Mouse (Mus musculus): Measurements from ENCODE around the gene Eml6. TPM values are rescaled to one million over a fixed set of nuclear protein-coding genes. Genes with fewer than 3 reads are reported as not detected.

Eml6 gene
- polyA plus RNA-seq, 2 experiments: 0.09 to 0.55 TPM

- H3K9me3 ChIP-seq (ENCODE audit: control insufficient read depth, low read length): no peaks in the 10 kb centered on the region
- H3K27me3 ChIP-seq (ENCODE audit: control insufficient read depth, insufficient read depth, low read length): no peaks in the 10 kb centered on the region
- TF ChIP-seq EP300 (IDR thresholded peaks at IDR 0.05; ENCODE audit: low read depth): no peak
- no peak for TF ChIP-seq CTCF (IDR thresholded peaks at IDR 0.05; ENCODE audit: low read depth)
- peaks cover 24 to 26% of the 10 kb centered on the region in 2 experiments for H3K4me1 ChIP-seq (replicated peaks; ENCODE audit: control insufficient read depth in 2 of 2, insufficient read depth in 2 of 2, low read length in 1 of 2)
- no peaks in the 10 kb centered on the region for H3K36me3 ChIP-seq (replicated peaks; ENCODE audit: control insufficient read depth, insufficient read depth, low read depth)
- peak overlapping the region; percentile 99 for H3K27ac ChIP-seq
- no peak overlapping the region for H3K4me3 ChIP-seq (ENCODE audit: insufficient read depth in 1 of 2, low read depth in 2 of 2, low read length in 2 of 2)
- H3K4me2 ChIP-seq (ENCODE audit: low read depth): peak overlapping the region; percentile 54
- DNase-seq (ENCODE audit: low read depth in 3 of 3, low spot score in 3 of 3) (no peak), ATAC-seq (ENCODE audit: insufficient read depth) (peak; percentile 57)
- H3K9ac ChIP-seq (replicated peaks): peak overlapping the region; percentile 61
Measured at GRCm38 (mm10) chr11:29815670-29816069, 210.2 kb downstream of the Eml6 start.

GRCm38 (mm10) chr11:29815261-29815660 lies 210.6 kb downstream of the Eml6 start:
- DNase-seq (ENCODE audit: low read depth in 3 of 3, low spot score in 3 of 3): peak; percentile 91 to 93 (median 91)
- TF ChIP-seq CTCF (IDR thresholded peaks at IDR 0.05; ENCODE audit: low read depth): 0 out of 2 replicates have a peak, but pooled peaks have one; percentile 11
- peak; percentile 98 for TF ChIP-seq EP300 (IDR thresholded peaks at IDR 0.05; ENCODE audit: low read depth)
- H3K4me3 ChIP-seq (ENCODE audit: insufficient read depth in 1 of 2, low read depth in 2 of 2, low read length in 2 of 2): no peak overlapping the region

GRCm38 (mm10) chr11:29813267-29813666 lies 212.6 kb downstream of the Eml6 start:
- H3K4me1 ChIP-seq (replicated peaks; ENCODE audit: control insufficient read depth in 2 of 2, insufficient read depth in 2 of 2, low read length in 1 of 2): peaks cover 28 to 39% of the 10 kb centered on the region in 2 experiments
- H3K27ac ChIP-seq: no peak overlapping the region; the same call in 1 of the 2 replicates
- no peaks in the 10 kb centered on the region for H3K9me3 ChIP-seq (ENCODE audit: control insufficient read depth, low read length)
- no peak overlapping the region for H3K4me3 ChIP-seq (ENCODE audit: insufficient read depth in 1 of 2, low read depth in 2 of 2, low read length in 2 of 2)
- DNase-seq (ENCODE audit: low read depth in 3 of 3, low spot score in 3 of 3) (no peak), ATAC-seq (ENCODE audit: insufficient read depth) (no peak)
- no peak overlapping the region for H3K9ac ChIP-seq (replicated peaks)
- WGBS (ENCODE audit: insufficient replicate concordance): 60% methylated on average over 1 of the region's 1 CpGs
- H3K27me3 ChIP-seq (ENCODE audit: control insufficient read depth, insufficient read depth, low read length): no peaks in the 10 kb centered on the region
- no peaks in the 10 kb centered on the region for H3K36me3 ChIP-seq (replicated peaks; ENCODE audit: control insufficient read depth, insufficient read depth, low read depth)
- no peak for TF ChIP-seq EP300 (IDR thresholded peaks at IDR 0.05; ENCODE audit: low read depth)
- TF ChIP-seq CTCF (IDR thresholded peaks at IDR 0.05; ENCODE audit: low read depth): no peak
- no peak overlapping the region for H3K4me2 ChIP-seq (ENCODE audit: low read depth)

More at GRCm38 (mm10) chr11:29815261-29815660, 210.6 kb downstream of the Eml6 start:
- peak overlapping the region; percentile 54 for H3K4me2 ChIP-seq (ENCODE audit: low read depth)
- peaks cover 24 to 27% of the 10 kb centered on the region in 2 experiments for H3K4me1 ChIP-seq (replicated peaks; ENCODE audit: control insufficient read depth in 2 of 2, insufficient read depth in 2 of 2, low read length in 1 of 2)
- H3K9ac ChIP-seq (replicated peaks): peak overlapping the region; percentile 61
- peak; percentile 99 for ATAC-seq (ENCODE audit: insufficient read depth)
- H3K27me3 ChIP-seq (ENCODE audit: control insufficient read depth, insufficient read depth, low read length): no peaks in the 10 kb centered on the region
- H3K27ac ChIP-seq: peak overlapping the region; percentile 99
- H3K9me3 ChIP-seq (ENCODE audit: control insufficient read depth, low read length): no peaks in the 10 kb centered on the region
- H3K36me3 ChIP-seq (replicated peaks; ENCODE audit: control insufficient read depth, insufficient read depth, low read depth): no peaks in the 10 kb centered on the region
- 10% methylated on average over 3 of the region's 3 CpGs for WGBS (ENCODE audit: insufficient replicate concordance)

GRCm38 (mm10) chr11:29812475-29812874 lies 213.4 kb downstream of the Eml6 start:
- Histone ChIP-seq H3K9ac (replicated peaks) (no peak overlapping the region), H3K27ac (no peak overlapping the region), H3K4me1 (replicated peaks; ENCODE audit: control insufficient read depth in 2 of 2, insufficient read depth in 2 of 2, low read length in 1 of 2) (peaks cover 32 to 43% of the 10 kb centered on the region in 2 experiments), H3K36me3 (replicated peaks; ENCODE audit: control insufficient read depth, insufficient read depth, low read depth) (no peaks in the 10 kb centered on the region), H3K4me3 (ENCODE audit: insufficient read depth in 1 of 2, low read depth in 2 of 2, low read length in 2 of 2) (no peak overlapping the region), H3K27me3 (ENCODE audit: control insufficient read depth, insufficient read depth, low read length) (no peaks in the 10 kb centered on the region), H3K9me3 (ENCODE audit: control insufficient read depth, low read length) (no peaks in the 10 kb centered on the region), H3K4me2 (ENCODE audit: low read depth) (no peak overlapping the region)
- DNase-seq (ENCODE audit: low read depth in 3 of 3, low spot score in 3 of 3) (no peak), ATAC-seq (ENCODE audit: insufficient read depth) (no peak)
- TF ChIP-seq CTCF (IDR thresholded peaks at IDR 0.05; ENCODE audit: low read depth): peak; percentile 25
- no peak for TF ChIP-seq EP300 (IDR thresholded peaks at IDR 0.05; ENCODE audit: low read depth)
- WGBS (ENCODE audit: insufficient replicate concordance): 68% methylated on average over 3 of the region's 3 CpGs

- no peak for ATAC-seq (ENCODE audit: insufficient read depth)
- WGBS (ENCODE audit: insufficient replicate concordance): 48% methylated on average over 3 of the region's 3 CpGs
Measured at GRCm38 (mm10) chr11:29810324-29810723, 215.5 kb downstream of the Eml6 start.

More at GRCm38 (mm10) chr11:29810324-29810723, 215.5 kb downstream of the Eml6 start:
- TF ChIP-seq CTCF (IDR thresholded peaks at IDR 0.05; ENCODE audit: low read depth) (no peak), EP300 (IDR thresholded peaks at IDR 0.05; ENCODE audit: low read depth) (no peak)
- Histone ChIP-seq H3K9ac (replicated peaks) (no peak overlapping the region), H3K4me2 (ENCODE audit: low read depth) (no peak overlapping the region), H3K4me1 (replicated peaks; ENCODE audit: control insufficient read depth in 2 of 2, insufficient read depth in 2 of 2, low read length in 1 of 2) (peaks cover 21 to 26% of the 10 kb centered on the region in 2 experiments), H3K27ac (no peak overlapping the region), H3K4me3 (ENCODE audit: insufficient read depth in 1 of 2, low read depth in 2 of 2, low read length in 2 of 2) (no peak overlapping the region), H3K36me3 (replicated peaks; ENCODE audit: control insufficient read depth, insufficient read depth, low read depth) (no peaks in the 10 kb centered on the region), H3K27me3 (ENCODE audit: control insufficient read depth, insufficient read depth, low read length) (no peaks in the 10 kb centered on the region), H3K9me3 (ENCODE audit: control insufficient read depth, low read length) (no peaks in the 10 kb centered on the region)
- no peak for DNase-seq (ENCODE audit: low read depth in 3 of 3, low spot score in 3 of 3)
